Mouse (Mus musculus): ENCODE measurements around the gene Prss2. TPM values are rescaled to one million over a fixed set of nuclear protein-coding genes. Genes with fewer than 3 reads are reported as not detected.
"Not testable (repeated sequence)": the region's sequence is repeated elsewhere in the genome, so short reads cannot be mapped to it uniquely, and the experiment has no call there.

Prss2 gene
- not detected in 2 replicates for polyA plus RNA-seq (2012; rRNA removed)

DNA sequence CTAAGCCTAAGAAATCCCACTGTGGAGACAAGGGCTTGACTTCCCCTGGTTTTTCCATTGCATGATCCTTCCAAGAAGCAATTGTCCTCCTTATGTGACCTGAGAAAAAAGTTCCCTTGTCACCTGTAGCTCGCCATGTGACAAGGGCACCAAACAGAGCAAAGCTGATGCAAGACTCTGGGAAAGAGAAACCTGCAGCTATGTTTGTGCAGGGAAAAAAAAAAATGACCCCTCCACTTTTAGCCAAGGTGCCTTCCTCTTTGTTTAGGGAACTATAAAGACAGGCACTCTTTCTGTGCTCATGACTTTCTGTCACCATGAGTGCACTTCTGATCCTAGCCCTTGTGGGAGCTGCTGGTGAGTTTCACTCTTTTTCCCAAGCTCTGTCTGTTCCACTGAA, at the start of gene Prss2:
Gene Prss2, plus strand, starts transcription at position 301 of the 400 bp plus-strand sequence.
- no peak for DNase-seq
- H3K4me1 ChIP-seq (ENCODE audit: control insufficient read depth, insufficient read depth, low read length), result no peaks in the 10 kb centered on the region
- TF ChIP-seq POLR2A (IDR thresholded peaks at IDR 0.05; ENCODE audit: low read depth, low read length) (no peak), CTCF (conservative IDR thresholded peaks at IDR 0.05; ENCODE audit: insufficient read depth, insufficient read length, low read depth, low read length) (no peak)
- 83% methylated on average over 1 of the region's 1 CpGs for WGBS
- no peak within 1 kb of the TSS for H3K27ac ChIP-seq (ENCODE audit: insufficient read depth, low read depth, low read length)
- H3K36me3 ChIP-seq (ENCODE audit: control insufficient read depth, insufficient read depth, low read length), result no peaks in the 10 kb centered on the region
- no peaks in the 10 kb centered on the region for H3K27me3 ChIP-seq (replicated peaks; ENCODE audit: control insufficient read depth, insufficient read depth, low read length)
- H3K4me3 ChIP-seq (ENCODE audit: insufficient read depth, low read depth, low read length), result no peak within 1 kb of the TSS

DNA sequence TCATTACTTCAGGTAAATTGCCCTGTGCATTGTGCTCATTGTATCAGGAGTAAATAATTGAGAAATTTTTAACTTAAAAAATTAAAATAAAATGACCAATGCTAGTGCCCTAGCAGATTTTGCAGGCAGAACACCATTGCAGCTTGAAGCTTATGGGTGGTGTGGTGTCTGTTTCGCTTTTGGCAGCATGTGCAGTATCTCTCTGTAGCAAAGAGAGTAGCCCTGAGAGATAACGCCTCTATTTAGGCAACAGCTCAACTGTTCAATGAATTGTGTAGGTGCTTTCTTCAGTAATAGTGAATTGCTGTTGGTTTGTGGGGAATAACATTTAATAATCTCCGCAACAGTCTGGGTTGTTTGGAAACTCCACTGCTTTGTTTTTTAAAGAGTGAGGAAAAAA, 22.2 kb upstream of the Prss2 start:
- Histone ChIP-seq H3K4me1 (ENCODE audit: control insufficient read depth, insufficient read depth, low read length) (no peaks in the 10 kb centered on the region), H3K4me3 (ENCODE audit: insufficient read depth, low read depth, low read length) (no peak overlapping the region), H3K27ac (ENCODE audit: insufficient read depth, low read depth, low read length) (no peak overlapping the region), H3K36me3 (ENCODE audit: control insufficient read depth, insufficient read depth, low read length) (no peaks in the 10 kb centered on the region), H3K27me3 (replicated peaks; ENCODE audit: control insufficient read depth, insufficient read depth, low read length) (no peaks in the 10 kb centered on the region)
- TF ChIP-seq CTCF (conservative IDR thresholded peaks at IDR 0.05; ENCODE audit: insufficient read depth, insufficient read length, low read depth, low read length) (no peak), POLR2A (IDR thresholded peaks at IDR 0.05; ENCODE audit: low read depth, low read length) (no peak)
- WGBS, result 82% methylated on average over 3 of the region's 3 CpGs
- no peak for DNase-seq

- H3K27me3 ChIP-seq (replicated peaks; ENCODE audit: control insufficient read depth, insufficient read depth, low read length), result no peaks in the 10 kb centered on the region
- WGBS, result 74% methylated on average over 2 of the region's 2 CpGs
- no peak for DNase-seq
Observed at GRCm38 (mm10) chr6:41504915-41505314, 16.7 kb upstream of the Prss2 start.

DNA sequence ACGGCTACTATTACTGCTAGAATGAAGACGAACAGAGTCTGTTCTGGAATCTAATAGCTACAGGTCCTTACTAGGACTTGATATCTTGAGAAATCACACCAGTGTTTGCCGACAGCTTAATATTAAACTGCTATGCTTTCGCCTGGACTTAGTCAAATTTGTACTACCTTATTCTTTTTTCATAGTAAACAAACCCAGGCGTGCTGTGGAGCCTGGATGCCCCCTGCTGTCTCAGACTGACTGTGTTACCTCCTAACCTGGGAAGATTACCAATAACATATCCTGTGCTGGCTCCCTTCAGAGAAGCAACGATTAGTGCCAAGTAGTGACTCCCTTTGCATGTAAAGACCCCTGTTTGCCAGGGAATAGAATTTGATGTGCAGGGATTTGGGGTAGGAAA, 16.3 kb upstream of the Prss2 start:
- H3K4me1 ChIP-seq (ENCODE audit: control insufficient read depth, insufficient read depth, low read length), result no peaks in the 10 kb centered on the region
- WGBS, result 74% methylated on average over 6 of the region's 6 CpGs
- H3K4me3 ChIP-seq (ENCODE audit: insufficient read depth, low read depth, low read length), result no peak overlapping the region
- no peak for TF ChIP-seq POLR2A (IDR thresholded peaks at IDR 0.05; ENCODE audit: low read depth, low read length)
- TF ChIP-seq CTCF (conservative IDR thresholded peaks at IDR 0.05; ENCODE audit: insufficient read depth, insufficient read length, low read depth, low read length), result no peak; the same call in 1 of the 2 replicates
- no peaks in the 10 kb centered on the region for H3K36me3 ChIP-seq (ENCODE audit: control insufficient read depth, insufficient read depth, low read length)
- DNase-seq, result no peak
- no peaks in the 10 kb centered on the region for H3K27me3 ChIP-seq (replicated peaks; ENCODE audit: control insufficient read depth, insufficient read depth, low read length)
- H3K27ac ChIP-seq (ENCODE audit: insufficient read depth, low read depth, low read length), result no peak overlapping the region

More at GRCm38 (mm10) chr6:41504915-41505314, 16.7 kb upstream of the Prss2 start:
- no peaks in the 10 kb centered on the region for H3K36me3 ChIP-seq (ENCODE audit: control insufficient read depth, insufficient read depth, low read length)
- no peak overlapping the region for H3K4me3 ChIP-seq (ENCODE audit: insufficient read depth, low read depth, low read length)
- TF ChIP-seq POLR2A (IDR thresholded peaks at IDR 0.05; ENCODE audit: low read depth, low read length), result no peak
- no peak overlapping the region for H3K27ac ChIP-seq (ENCODE audit: insufficient read depth, low read depth, low read length)
- H3K4me1 ChIP-seq (ENCODE audit: control insufficient read depth, insufficient read depth, low read length), result no peaks in the 10 kb centered on the region

GRCm38 (mm10) chr6:41518017-41518524, 3.5 kb upstream of the Prss2 start:
- Histone ChIP-seq H3K4me3 (ENCODE audit: insufficient read depth, low read depth, low read length) (no peak overlapping the region), H3K27me3 (replicated peaks; ENCODE audit: control insufficient read depth, insufficient read depth, low read length) (no peaks in the 10 kb centered on the region), H3K4me1 (ENCODE audit: control insufficient read depth, insufficient read depth, low read length) (no peaks in the 10 kb centered on the region), H3K36me3 (ENCODE audit: control insufficient read depth, insufficient read depth, low read length) (no peaks in the 10 kb centered on the region), H3K27ac (ENCODE audit: insufficient read depth, low read depth, low read length) (no peak overlapping the region)
- TF ChIP-seq POLR2A (IDR thresholded peaks at IDR 0.05; ENCODE audit: low read depth, low read length) (no peak), CTCF (conservative IDR thresholded peaks at IDR 0.05; ENCODE audit: insufficient read depth, insufficient read length, low read depth, low read length) (no peak)
- DNase-seq, result no peak
- WGBS, result 65% methylated on average over 6 of the region's 6 CpGs

- Histone ChIP-seq H3K36me3 (ENCODE audit: control insufficient read depth, insufficient read depth, low read length) (no peaks in the 10 kb centered on the region), H3K4me3 (ENCODE audit: insufficient read depth, low read depth, low read length) (no peak overlapping the region), H3K27me3 (replicated peaks; ENCODE audit: control insufficient read depth, insufficient read depth, low read length) (no peaks in the 10 kb centered on the region), H3K4me1 (ENCODE audit: control insufficient read depth, insufficient read depth, low read length) (no peaks in the 10 kb centered on the region), H3K27ac (ENCODE audit: insufficient read depth, low read depth, low read length) (no peak overlapping the region)
- no peak for DNase-seq
- TF ChIP-seq POLR2A (IDR thresholded peaks at IDR 0.05; ENCODE audit: low read depth, low read length) (no peak), CTCF (conservative IDR thresholded peaks at IDR 0.05; ENCODE audit: insufficient read depth, insufficient read length, low read depth, low read length) (no peak)
Observed at GRCm38 (mm10) chr6:41526453-41526852, 4.9 kb downstream of the Prss2 start.

- Histone ChIP-seq H3K4me1 (ENCODE audit: control insufficient read depth, insufficient read depth, low read length) (no peaks in the 10 kb centered on the region), H3K27ac (ENCODE audit: insufficient read depth, low read depth, low read length) (no peak overlapping the region), H3K4me3 (ENCODE audit: insufficient read depth, low read depth, low read length) (no peak overlapping the region), H3K27me3 (replicated peaks; ENCODE audit: control insufficient read depth, insufficient read depth, low read length) (no peaks in the 10 kb centered on the region), H3K36me3 (ENCODE audit: control insufficient read depth, insufficient read depth, low read length) (no peaks in the 10 kb centered on the region)
- DNase-seq, result no peak
- 57% methylated on average over 1 of the region's 1 CpGs for WGBS
- TF ChIP-seq POLR2A (IDR thresholded peaks at IDR 0.05; ENCODE audit: low read depth, low read length), result no peak
- TF ChIP-seq CTCF (conservative IDR thresholded peaks at IDR 0.05; ENCODE audit: insufficient read depth, insufficient read length, low read depth, low read length), result no peak
Observed at GRCm38 (mm10) chr6:41527402-41527801, 5.8 kb downstream of the Prss2 start.

GRCm38 (mm10) chr6:41529987-41530386, 8.4 kb downstream of the Prss2 start:
- WGBS, result 27% methylated on average over 2 of the region's 2 CpGs
- not testable (repeated sequence) for H3K27me3 ChIP-seq (replicated peaks; ENCODE audit: control insufficient read depth, insufficient read depth, low read length); DNase-seq; H3K4me3 ChIP-seq (ENCODE audit: insufficient read depth, low read depth, low read length); H3K4me1 ChIP-seq (ENCODE audit: control insufficient read depth, insufficient read depth, low read length); H3K27ac ChIP-seq (ENCODE audit: insufficient read depth, low read depth, low read length); H3K36me3 ChIP-seq (ENCODE audit: control insufficient read depth, insufficient read depth, low read length)
